Mouse (Mus musculus) heart, embryonic 16.5 days (tissue): ENCODE results near the gene Hecw2. TPM values are rescaled to one million over a fixed set of nuclear protein-coding genes. Genes with fewer than 3 reads are reported as not detected.

Source experiments
- ATAC-seq: fragments of 200-750 bp; cut with Nextera tagmentation; replicated peaks from 2 replicates; pipeline ENCODE4 v1.8.0; 2017; ENCODE audit warnings: moderate number of reproducible peaks; ENCODE audit not compliant: insufficient read depth, low FRiP score; ENCODE audit errors: extremely low read depth
- H3K27ac ChIP-seq: fragments of 300-500 bp; sonication (generic); 2 replicates; pipeline ENCODE4 v1.5.1; 2014; ENCODE audit warnings: mild to moderate bottlenecking, low read length, control low read depth, moderate library complexity
- H3K27me3 ChIP-seq: fragments of 300-500 bp; sonication (generic); 2 replicates; pipeline ENCODE4 v1.6.1; 2014; ENCODE audit warnings: low read length, mixed read lengths; ENCODE audit not compliant: control insufficient read depth, insufficient read depth
- H3K36me3 ChIP-seq: fragments of 300-500 bp; sonication (generic); 2 replicates; pipeline ENCODE4 v1.6.1; 2014; ENCODE audit not compliant: control insufficient read depth, insufficient read depth
- H3K4me1 ChIP-seq: fragments of 300-500 bp; sonication (generic); 2 replicates; pipeline ENCODE4 v1.6.1; 2014; ENCODE audit warnings: low read length, mixed read lengths; ENCODE audit not compliant: control insufficient read depth, insufficient read depth
- H3K4me2 ChIP-seq: fragments of 300-500 bp; sonication (generic); 2 replicates; pipeline ENCODE4 v1.6.1; 2014; ENCODE audit warnings: low read depth, mild to moderate bottlenecking, control low read depth, low read length
- H3K4me3 ChIP-seq: fragments of 300-500 bp; sonication (generic); 2 replicates; pipeline ENCODE4 v1.5.1; 2014; ENCODE audit warnings: mild to moderate bottlenecking, control low read depth, low read length
- H3K9ac ChIP-seq: fragments of 300-500 bp; sonication (generic); 2 replicates; pipeline ENCODE4 v1.6.1; 2014; ENCODE audit warnings: low read length, control low read depth
- H3K9me3 ChIP-seq: fragments of 300-500 bp; sonication (generic); replicated peaks from 2 replicates; pipeline ENCODE4 v1.6.1; 2016; ENCODE audit warnings: low read length; ENCODE audit not compliant: control insufficient read depth
- WGBS: fragments of 180-500 bp; shearing (Covaris S2); extraction: QIAGEN DNeasy Blood & Tissue Kit; methylation state at CpG from one replicate; pipeline ENCODE4 v1.1.7; 2014; 5-methylcytosine and 5-hydroxymethylcytosine counted together
- polyA plus RNA-seq: library from polyadenylated mRNA; unstranded; fragments of >200 nt; fragmentation: Nextera tagmentation; extraction: Ambion mirVana; gene quantifications from 2 replicates; pipeline ENCODE4 v1.2.1, GENCODE M21; 2015

Hecw2 gene
- polyA plus RNA-seq = 4.4 and 6.1 TPM in 2 replicates

DNA sequence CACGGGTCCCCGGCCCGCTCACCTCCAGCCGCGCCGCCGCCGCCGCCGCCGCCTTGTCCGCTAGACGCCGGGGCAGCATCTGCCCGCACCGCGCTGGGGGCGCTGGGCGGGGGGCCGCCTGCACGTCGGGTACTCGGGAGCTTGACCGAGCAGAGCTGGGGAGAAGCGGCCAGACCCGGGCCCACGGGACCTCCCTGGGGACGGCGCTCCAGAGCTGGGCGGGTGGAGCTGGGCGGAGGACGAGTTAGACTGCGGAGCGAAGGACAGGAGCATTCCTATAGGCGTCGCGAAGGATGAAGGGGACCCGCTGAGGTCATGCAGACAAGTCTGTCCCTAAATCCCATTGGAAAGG is at the start of gene Hecw2:
Gene Hecw2 (minus strand): TSS at position 215 of the 352 bp plus-strand sequence.
- Histone ChIP-seq H3K9ac (peak within 1 kb of the TSS; percentile 90), H3K27ac (peak within 1 kb of the TSS; percentile 81), H3K36me3 (no peaks in the 10 kb centered on the region), H3K4me1 (0 out of 2 replicates have a peak, but pooled peaks cover 3% of the 10 kb centered on the region), H3K4me3 (peak within 1 kb of the TSS; percentile 87), H3K9me3 (no peaks in the 10 kb centered on the region), H3K4me2 (peak within 1 kb of the TSS; percentile 71), H3K27me3 (peaks cover 2% of the 10 kb centered on the region; the same call in 1 of the 2 replicates)
- under 1% methylated on average over 37 of the region's 38 CpGs for WGBS
- peak; percentile 81 for ATAC-seq

DNA sequence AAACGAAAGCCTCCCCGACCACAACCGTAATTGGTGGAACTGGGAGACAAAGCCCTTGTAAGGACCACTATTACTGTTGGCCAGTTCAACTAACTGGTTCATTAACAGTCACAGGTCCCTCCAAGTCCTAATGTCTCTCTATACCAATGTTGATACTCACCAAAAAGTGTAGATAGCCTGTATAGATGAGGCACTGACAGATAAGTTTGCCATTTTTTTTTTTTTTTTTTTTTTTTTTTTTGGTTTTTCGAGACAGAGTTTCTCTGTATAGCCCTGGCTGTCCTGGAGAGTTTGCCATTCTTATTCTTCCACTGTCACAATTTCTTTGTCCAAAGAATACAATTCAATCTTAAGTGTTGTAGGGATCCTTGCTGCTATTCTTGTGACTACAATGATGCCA is 47.8 kb upstream of the Hecw2 start:
- H3K4me1 ChIP-seq = no peaks in the 10 kb centered on the region
- H3K27me3 ChIP-seq = no peaks in the 10 kb centered on the region
- no peaks in the 10 kb centered on the region for H3K36me3 ChIP-seq
- 89% methylated on average over 4 of the region's 4 CpGs for WGBS
- no peak overlapping the region for H3K4me3 ChIP-seq
- H3K9me3 ChIP-seq = no peaks in the 10 kb centered on the region
- H3K9ac ChIP-seq = no peak overlapping the region
- H3K4me2 ChIP-seq = no peak overlapping the region
- ATAC-seq = no peak
- H3K27ac ChIP-seq = no peak overlapping the region

DNA sequence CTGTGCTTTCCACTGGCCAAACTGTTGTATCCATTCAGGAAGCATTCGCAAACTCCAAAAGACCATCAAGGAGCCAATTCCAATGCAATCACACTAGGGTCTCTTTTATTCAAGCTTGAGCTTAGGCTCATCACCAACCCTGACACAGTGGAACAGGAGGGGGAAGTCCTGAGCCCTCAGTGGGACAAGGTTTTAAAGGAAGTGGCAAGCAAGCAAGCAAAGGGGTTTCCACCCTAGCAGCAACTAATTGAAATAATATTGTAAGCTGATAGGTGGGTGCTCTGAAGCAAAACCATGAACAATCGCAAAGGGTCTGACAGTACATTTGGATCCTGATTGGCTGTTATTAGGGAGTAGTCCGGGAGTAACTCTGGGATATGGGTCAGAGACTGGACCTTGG is 25.3 kb upstream of the Hecw2 start:
- no peaks in the 10 kb centered on the region for H3K9me3 ChIP-seq
- 92% methylated on average over 3 of the region's 3 CpGs for WGBS
- no peaks in the 10 kb centered on the region for H3K27me3 ChIP-seq
- no peaks in the 10 kb centered on the region for H3K4me1 ChIP-seq
- ATAC-seq = no peak
- H3K36me3 ChIP-seq = no peaks in the 10 kb centered on the region
- H3K4me3 ChIP-seq = no peak overlapping the region
- H3K9ac ChIP-seq = no peak overlapping the region
- no peak overlapping the region for H3K4me2 ChIP-seq
- no peak overlapping the region for H3K27ac ChIP-seq

DNA sequence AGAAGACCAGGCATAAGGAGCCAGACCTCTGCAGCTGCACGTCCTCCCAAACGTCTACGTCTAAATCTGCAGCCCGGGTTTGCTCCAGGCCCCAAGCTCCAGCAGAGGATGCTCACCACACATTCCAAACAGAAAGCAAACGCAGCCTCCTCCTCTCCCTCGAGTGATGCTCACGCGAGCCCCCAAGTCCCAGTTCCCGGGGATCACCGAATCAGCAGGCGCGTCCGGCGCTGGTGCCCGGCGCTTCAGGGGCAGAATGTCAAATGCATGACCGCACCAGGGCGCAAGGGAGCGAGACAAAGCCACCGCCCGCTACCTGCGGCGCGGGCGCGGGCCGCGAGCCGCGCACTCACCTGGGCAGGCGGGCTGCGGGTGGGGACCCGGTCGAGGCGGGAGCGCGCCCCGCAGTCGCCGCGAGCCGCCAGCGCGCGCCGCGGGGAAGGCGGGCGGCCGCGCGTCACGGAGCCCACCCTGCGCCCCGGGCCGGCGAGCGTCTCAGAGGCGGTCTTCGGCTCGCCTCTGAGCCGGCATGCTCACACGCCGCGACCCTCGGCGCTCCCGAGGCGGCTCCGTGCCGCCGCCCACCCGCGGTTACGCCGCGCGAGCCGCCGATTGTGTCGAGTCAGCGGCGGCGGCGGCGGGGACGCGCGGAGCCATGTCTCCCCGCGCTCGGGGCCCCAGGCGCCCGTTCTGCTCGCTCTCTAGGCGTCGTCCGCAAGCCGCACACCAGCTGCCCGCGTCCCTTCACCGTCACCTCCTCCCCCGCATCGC is 600 bp downstream of the Hecw2 start:
- peak overlapping the region; percentile 87 for H3K4me3 ChIP-seq
- H3K4me1 ChIP-seq = 0 out of 2 replicates have a peak, but pooled peaks cover 3% of the 10 kb centered on the region
- peak overlapping the region; percentile 71 for H3K4me2 ChIP-seq
- peak overlapping the region; percentile 90 for H3K9ac ChIP-seq
- peak overlapping the region; percentile 81 for H3K27ac ChIP-seq
- under 1% methylated on average over 96 of the region's 104 CpGs for WGBS
- H3K9me3 ChIP-seq = no peaks in the 10 kb centered on the region
- H3K27me3 ChIP-seq = peaks cover 2% of the 10 kb centered on the region; the same call in 1 of the 2 replicates
- ATAC-seq = peak; percentile 75
- H3K36me3 ChIP-seq = no peaks in the 10 kb centered on the region

DNA sequence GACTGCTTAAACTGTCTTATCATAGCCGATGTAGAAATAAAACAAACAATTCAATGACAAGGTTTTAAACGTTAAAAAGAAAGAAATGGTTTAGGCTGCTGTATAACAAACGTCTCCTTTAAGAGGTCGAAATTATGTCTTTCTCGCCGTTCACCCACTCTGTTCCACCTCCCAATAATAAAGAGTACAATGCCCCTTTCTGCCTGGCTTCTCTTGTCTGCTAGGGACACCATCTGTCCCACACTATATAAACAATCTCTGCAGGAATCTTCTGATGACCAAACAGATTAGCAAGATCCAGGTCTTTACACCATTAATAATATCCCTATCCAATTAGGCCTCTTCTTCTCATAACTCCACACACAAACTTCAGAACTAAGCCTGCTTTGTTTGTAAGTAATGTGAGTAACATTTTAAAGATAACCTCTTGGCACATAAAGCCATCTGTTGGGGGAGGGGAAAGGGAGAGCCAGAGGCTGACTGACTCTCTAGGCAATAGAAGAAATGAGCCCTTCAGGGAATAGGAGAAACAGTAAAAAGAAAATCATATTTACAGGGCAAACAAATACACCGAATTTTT is 1.7 kb downstream of the Hecw2 start:
- Histone ChIP-seq H3K4me2 (peak overlapping the region; percentile 71; the same call in 1 of the 2 replicates), H3K4me1 (0 out of 2 replicates have a peak, but pooled peaks cover 3% of the 10 kb centered on the region), H3K27ac (no peak overlapping the region), H3K36me3 (no peaks in the 10 kb centered on the region), H3K9ac (no peak overlapping the region), H3K4me3 (no peak overlapping the region), H3K27me3 (peaks cover 2% of the 10 kb centered on the region; the same call in 1 of the 2 replicates), H3K9me3 (no peaks in the 10 kb centered on the region)
- WGBS = 49% methylated on average over 7 of the region's 7 CpGs
- ATAC-seq = no peak

GRCm38 (mm10) chr1:54187579-54187978 is 7.4 kb downstream of the Hecw2 start:
- ATAC-seq = no peak
- Histone ChIP-seq H3K9ac (no peak overlapping the region), H3K9me3 (no peaks in the 10 kb centered on the region), H3K4me1 (peaks cover 16% of the 10 kb centered on the region), H3K4me2 (0 out of 2 replicates have a peak overlapping the region, but pooled peaks have one; percentile 6), H3K4me3 (no peak overlapping the region), H3K27me3 (no peaks in the 10 kb centered on the region), H3K27ac (no peak overlapping the region), H3K36me3 (no peaks in the 10 kb centered on the region)
- 20% methylated on average over 4 of the region's 4 CpGs for WGBS

DNA sequence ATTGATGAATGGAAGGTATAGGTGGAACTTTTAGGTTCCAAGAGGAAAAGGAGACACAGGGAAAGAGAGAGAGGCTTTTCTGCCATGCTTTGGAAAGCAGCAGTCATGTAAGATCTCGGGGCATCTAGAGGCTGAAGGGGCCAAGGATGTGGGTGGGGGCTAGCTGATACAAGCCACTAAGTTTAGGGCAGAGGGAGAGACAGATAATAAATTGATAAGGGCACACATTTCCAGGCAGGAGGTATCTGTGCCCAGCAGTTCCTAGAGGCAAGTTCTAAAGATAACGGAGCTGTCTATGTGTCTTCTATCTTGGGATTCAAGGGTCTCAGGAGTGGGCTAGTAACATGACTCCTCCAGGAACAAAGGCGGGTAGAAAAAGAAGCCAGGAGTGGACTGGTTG is 8.6 kb downstream of the Hecw2 start:
- Histone ChIP-seq H3K27ac (no peak overlapping the region), H3K4me3 (no peak overlapping the region), H3K4me2 (no peak overlapping the region), H3K9me3 (no peaks in the 10 kb centered on the region), H3K36me3 (no peaks in the 10 kb centered on the region), H3K27me3 (no peaks in the 10 kb centered on the region), H3K9ac (no peak overlapping the region), H3K4me1 (peaks cover 16% of the 10 kb centered on the region)
- no peak for ATAC-seq
- WGBS = 34% methylated on average over 3 of the region's 3 CpGs

DNA sequence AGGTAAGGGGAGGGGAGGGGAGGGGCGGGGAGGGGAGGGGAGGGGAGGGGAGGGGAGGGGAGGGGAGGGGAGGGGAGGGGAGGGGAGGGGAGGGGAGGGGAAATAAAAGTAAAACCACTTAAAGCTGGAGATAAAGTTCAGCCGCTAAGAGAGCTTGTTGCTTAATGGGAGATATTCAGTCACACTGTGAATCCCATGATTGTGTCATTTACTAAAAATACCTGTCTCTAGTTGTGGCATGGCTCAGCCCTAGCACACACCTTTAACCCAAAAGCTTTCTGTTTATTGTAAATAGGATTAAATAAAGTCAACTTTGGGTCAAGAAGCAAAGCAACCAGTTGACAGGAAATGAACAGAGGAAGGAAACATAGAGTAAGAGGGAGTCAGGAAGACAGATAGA is 14.3 kb downstream of the Hecw2 start:
- H3K9ac ChIP-seq = no peak overlapping the region
- ATAC-seq = peak; percentile 69; the same call in 1 of the 2 replicates
- WGBS = 4% methylated on average over 1 of the region's 2 CpGs
- H3K27me3 ChIP-seq = no peaks in the 10 kb centered on the region
- H3K36me3 ChIP-seq = no peaks in the 10 kb centered on the region
- no peaks in the 10 kb centered on the region for H3K9me3 ChIP-seq
- no peak overlapping the region for H3K4me3 ChIP-seq
- no peak overlapping the region for H3K4me2 ChIP-seq
- peak overlapping the region; percentile 63 for H3K27ac ChIP-seq
- peaks cover 5% of the 10 kb centered on the region for H3K4me1 ChIP-seq

DNA sequence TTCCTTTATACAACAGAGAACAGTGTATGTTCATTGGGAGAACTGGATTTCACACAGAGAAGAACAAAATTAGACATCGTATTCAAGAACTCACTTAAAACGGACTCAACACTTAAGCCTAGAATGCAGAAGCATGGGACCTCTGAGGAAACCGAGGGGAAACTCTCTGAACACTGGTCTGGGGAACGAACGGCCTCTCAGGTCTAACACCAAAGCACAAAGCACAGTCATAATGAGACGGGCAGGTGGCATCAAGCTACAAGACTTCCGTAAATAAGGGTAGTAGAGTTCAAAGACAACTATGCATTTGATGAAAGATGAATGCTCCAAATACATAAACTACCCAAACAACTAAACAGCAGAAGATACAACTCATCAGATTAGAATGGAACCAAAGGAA is 15.8 kb downstream of the Hecw2 start:
- Histone ChIP-seq H3K4me1 (peaks cover 5% of the 10 kb centered on the region), H3K9me3 (no peaks in the 10 kb centered on the region), H3K36me3 (no peaks in the 10 kb centered on the region), H3K27ac (no peak overlapping the region), H3K4me2 (no peak overlapping the region), H3K9ac (no peak overlapping the region), H3K4me3 (no peak overlapping the region), H3K27me3 (no peaks in the 10 kb centered on the region)
- no peak for ATAC-seq
- WGBS = 90% methylated on average over 7 of the region's 7 CpGs
